8 mouse cellular contexts compared by ENCODE assay signal in genomic region chr2:6469164-6469563, GRCm38 (mm10).
A peak's percentile ranks its signal among the peaks of the same experiment; 100 is the strongest.
DNase-seq lines count a peak whose midpoint lies in the region; ATAC-seq and TF ChIP-seq lines count a peak whose summit lies in the region.

No protein-coding gene starts in this region.

- WGBS in forebrain, embryonic 14.5 days: 46% methylated on average over 9 of the region's 9 CpGs
- 35% methylated on average over 9 of the region's 9 CpGs for WGBS in kidney, embryonic 14.5 days
- 16% methylated on average over 9 of the region's 9 CpGs for WGBS in liver, embryonic 12.5 days (ENCODE audit: insufficient replicate concordance)
- WGBS in thymus, adult 2 months: 30% methylated on average over 9 of the region's 9 CpGs

- no peak overlapping the region for H3K4me2 ChIP-seq in forebrain, embryonic 14.5 days (ENCODE audit: low read length)
- no peak overlapping the region for H3K4me2 ChIP-seq in kidney, embryonic 14.5 days (replicated peaks; ENCODE audit: low read depth, low read length)
- H3K4me2 ChIP-seq in liver, embryonic 12.5 days: no peak overlapping the region

- DNase-seq in urinary bladder, adult 18-20 months (ENCODE audit: low spot score in 2 of 2): peak; percentile 29 to 50
- no peak for DNase-seq in urinary bladder, adult 2 months (ENCODE audit: low spot score)
- peak; percentile 53 for DNase-seq in c-Kit-negative CD71-positive TER-119-positive erythroid progenitor cells, embryonic 14.5 days (ENCODE audit: low read depth, low spot score)
- DNase-seq in forebrain, embryonic 14.5 days (ENCODE audit: low spot score): peak; percentile 74
- DNase-seq in ovary, postnatal 10 days (ENCODE audit: low spot score): peak; percentile 28
- peak; percentile 70 for DNase-seq in thymus, adult 2 months

- no peak for ATAC-seq in forebrain, embryonic 14.5 days
- ATAC-seq in kidney, embryonic 14.5 days (ENCODE audit: low FRiP score, low TSS enrichment): peak; percentile 16; the same call in 1 of the 2 replicates
- ATAC-seq in liver, embryonic 12.5 days: peak; percentile 36; the same call in 1 of the 2 replicates

- H3K36me3 ChIP-seq in forebrain, embryonic 14.5 days (ENCODE audit: control insufficient read depth, insufficient read depth, low read length): no peaks in the 10 kb centered on the region
- no peaks in the 10 kb centered on the region for H3K36me3 ChIP-seq in kidney, embryonic 14.5 days (ENCODE audit: control insufficient read depth, insufficient read depth, low read length)
- no peaks in the 10 kb centered on the region for H3K36me3 ChIP-seq in liver, embryonic 12.5 days
- no peaks in the 10 kb centered on the region for H3K36me3 ChIP-seq in thymus, adult 2 months (ENCODE audit: control insufficient read depth, insufficient read depth, low read length)

- no peaks in the 10 kb centered on the region for H3K27me3 ChIP-seq in forebrain, embryonic 14.5 days (replicated peaks; ENCODE audit: control insufficient read depth, insufficient read depth, low read length)
- H3K27me3 ChIP-seq in kidney, embryonic 14.5 days (ENCODE audit: control insufficient read depth, insufficient read depth, low read length): no peaks in the 10 kb centered on the region
- peaks cover 6% of the 10 kb centered on the region for H3K27me3 ChIP-seq in liver, embryonic 12.5 days (replicated peaks)
- no peaks in the 10 kb centered on the region for H3K27me3 ChIP-seq in thymus, adult 2 months (ENCODE audit: control insufficient read depth, insufficient read depth, low read length)

- peak; percentile 55; the same call in 1 of the 2 replicates for TF ChIP-seq CTCF in thymus, adult 2 months (IDR thresholded peaks at IDR 0.05; ENCODE audit: borderline replicate concordance, control insufficient read depth, extremely low read depth, insufficient read depth, low read length, poor library complexity)

- no peak overlapping the region for H3K4me3 ChIP-seq in forebrain, embryonic 14.5 days (ENCODE audit: low read depth, low read length)
- no peak overlapping the region for H3K4me3 ChIP-seq in kidney, embryonic 14.5 days (ENCODE audit: low read length)
- no peak overlapping the region for H3K4me3 ChIP-seq in liver, embryonic 12.5 days
- no peak overlapping the region for H3K4me3 ChIP-seq in thymus, adult 2 months (ENCODE audit: control insufficient read depth, insufficient read depth, low read length)

- H3K4me1 ChIP-seq in forebrain, embryonic 14.5 days (ENCODE audit: control insufficient read depth, insufficient read depth, low read length): peaks cover 8% of the 10 kb centered on the region; the same call in 1 of the 2 replicates
- H3K4me1 ChIP-seq in kidney, embryonic 14.5 days (ENCODE audit: control insufficient read depth, insufficient read depth, low read length): peaks cover 7% of the 10 kb centered on the region; the same call in 1 of the 2 replicates
- H3K4me1 ChIP-seq in liver, embryonic 12.5 days: 0 out of 2 replicates have a peak, but pooled peaks cover 3% of the 10 kb centered on the region
- no peaks in the 10 kb centered on the region for H3K4me1 ChIP-seq in thymus, adult 2 months (replicated peaks; ENCODE audit: control insufficient read depth, insufficient read depth, low read length)

- no peak for TF ChIP-seq POLR2A in thymus, adult 2 months (IDR thresholded peaks at IDR 0.05; ENCODE audit: control insufficient read depth, extremely low read depth, insufficient read depth, low read length, poor library complexity)

- no peaks in the 10 kb centered on the region for H3K9me3 ChIP-seq in forebrain, embryonic 14.5 days (replicated peaks; ENCODE audit: control insufficient read depth, low read length)
- no peaks in the 10 kb centered on the region for H3K9me3 ChIP-seq in kidney, embryonic 14.5 days (ENCODE audit: control insufficient read depth, low read length)
- no peaks in the 10 kb centered on the region for H3K9me3 ChIP-seq in liver, embryonic 12.5 days (replicated peaks)

- no peak overlapping the region for H3K9ac ChIP-seq in forebrain, embryonic 14.5 days (ENCODE audit: low read length)
- H3K9ac ChIP-seq in kidney, embryonic 14.5 days (ENCODE audit: low read depth, low read length): no peak overlapping the region
- H3K9ac ChIP-seq in liver, embryonic 12.5 days: no peak overlapping the region

- no peak overlapping the region for H3K27ac ChIP-seq in forebrain, embryonic 14.5 days (ENCODE audit: low read depth, low read length)
- H3K27ac ChIP-seq in kidney, embryonic 14.5 days (ENCODE audit: low read depth, low read length): no peak overlapping the region
- no peak overlapping the region for H3K27ac ChIP-seq in liver, embryonic 12.5 days
- H3K27ac ChIP-seq in thymus, adult 2 months (ENCODE audit: control insufficient read depth, insufficient read depth, low read length): no peak overlapping the region
